Mouse (Mus musculus) MEL-GATA-1-ER (cell line): ENCODE data around the gene Tmem147.
A peak's percentile ranks its signal among the peaks of the same experiment; 100 is the strongest.
"Not testable (repeated sequence)": the region's sequence is repeated elsewhere in the genome, so short reads cannot be mapped to it uniquely, and the experiment has no call there.

ENCODE experiments used
- DNase-seq: peaks from one replicate; pipeline ENCODE4 v3.0.0-alpha.2; 2012; ENCODE audit warnings: low read depth; ENCODE audit errors: extremely low read depth

The Tmem147 gene

DNA sequence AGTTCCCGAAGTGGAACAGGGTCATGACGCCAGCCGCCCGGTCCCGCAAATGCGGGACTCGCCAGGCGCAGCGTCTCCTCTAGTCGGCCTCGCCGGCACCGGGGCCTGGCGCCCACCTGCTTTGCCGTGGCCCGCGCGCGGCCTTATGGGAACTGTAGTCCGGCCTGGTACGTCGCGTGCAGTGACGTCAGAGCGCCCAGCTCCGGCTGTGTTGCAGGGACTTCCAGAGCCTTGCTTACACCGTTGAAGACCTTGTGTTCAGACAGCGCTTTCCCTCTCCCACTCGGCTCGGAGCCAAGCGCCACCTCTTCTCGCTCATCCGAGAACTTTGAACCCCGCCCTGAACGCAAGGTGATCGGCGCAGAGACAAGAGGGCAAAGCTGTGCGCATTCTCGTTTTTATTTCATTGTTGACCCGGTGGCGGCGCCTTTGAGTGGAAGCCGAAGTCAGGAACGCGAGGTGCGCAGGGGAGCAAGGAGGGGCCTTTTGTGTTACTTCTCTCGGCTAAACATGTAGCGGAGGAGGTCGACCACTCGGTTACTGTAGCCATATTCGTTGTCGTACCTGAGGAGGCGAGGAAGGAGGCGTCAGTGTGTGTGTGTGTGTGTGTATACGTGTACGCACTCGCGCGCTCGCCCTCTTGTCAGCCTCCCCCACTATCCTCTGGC lies at the start of gene Tmem147:
TSS of gene Tmem147 (minus strand) at position 145 of the 668 bp plus-strand sequence.
- DNase-seq = peak; percentile 98

- no peak for DNase-seq
Observed at GRCm38 (mm10) chr7:30777911-30778310, 48.6 kb upstream of the Tmem147 start.

- no peak for DNase-seq
Observed at GRCm38 (mm10) chr7:30777081-30777579, 47.8 kb upstream of the Tmem147 start.

GRCm38 (mm10) chr7:30776104-30776503 lies 46.8 kb upstream of the Tmem147 start:
- DNase-seq = no peak

GRCm38 (mm10) chr7:30769236-30769635 lies 39.9 kb upstream of the Tmem147 start:
- no peak for DNase-seq

DNA sequence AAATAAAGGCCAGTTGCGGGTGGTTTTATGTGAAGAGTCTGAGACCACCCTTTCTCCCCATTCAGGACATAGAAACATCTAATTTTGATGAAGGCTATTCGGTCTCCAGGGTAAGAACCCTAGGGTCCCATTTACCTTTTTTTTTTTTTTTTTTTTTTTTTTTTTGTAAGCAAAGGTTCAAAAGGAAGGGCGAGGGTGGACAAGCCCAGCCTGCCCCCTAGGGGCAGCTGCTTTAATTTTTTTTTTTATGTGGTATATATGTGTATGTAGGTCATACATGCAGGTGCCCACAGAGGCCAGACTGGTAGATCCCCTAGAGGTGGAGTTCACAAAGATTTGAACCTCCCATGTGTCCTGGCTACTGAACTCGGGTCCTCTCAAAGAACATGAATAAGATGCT lies 37.1 kb upstream of the Tmem147 start:
- DNase-seq = no peak

- DNase-seq = no peak
Observed at GRCm38 (mm10) chr7:30765173-30765572, 35.8 kb upstream of the Tmem147 start.

DNA sequence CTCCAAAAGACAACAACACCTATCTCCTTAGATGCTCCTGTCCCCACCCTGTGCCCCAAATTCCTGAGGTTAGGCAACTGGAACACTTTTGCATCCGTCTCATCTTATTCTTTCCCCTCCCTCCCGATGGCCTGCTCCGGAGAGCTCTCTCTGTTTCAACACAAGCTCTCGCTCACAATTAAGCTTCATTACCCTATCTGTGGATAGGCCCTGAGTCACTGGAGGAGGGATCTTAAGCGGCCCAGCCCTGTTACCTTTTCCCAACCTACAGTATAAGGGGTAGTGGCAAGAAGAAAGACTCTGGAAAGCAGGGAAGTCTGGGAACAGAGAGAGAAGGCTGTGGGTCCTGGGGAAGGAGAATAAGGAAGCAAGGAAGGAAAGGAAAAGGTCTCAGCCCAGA lies 34.1 kb upstream of the Tmem147 start, which contains the start of gene Dmkn:
TSS of gene Dmkn (plus strand) at position 301 of the 400 bp plus-strand sequence.
- no peak for DNase-seq

DNA sequence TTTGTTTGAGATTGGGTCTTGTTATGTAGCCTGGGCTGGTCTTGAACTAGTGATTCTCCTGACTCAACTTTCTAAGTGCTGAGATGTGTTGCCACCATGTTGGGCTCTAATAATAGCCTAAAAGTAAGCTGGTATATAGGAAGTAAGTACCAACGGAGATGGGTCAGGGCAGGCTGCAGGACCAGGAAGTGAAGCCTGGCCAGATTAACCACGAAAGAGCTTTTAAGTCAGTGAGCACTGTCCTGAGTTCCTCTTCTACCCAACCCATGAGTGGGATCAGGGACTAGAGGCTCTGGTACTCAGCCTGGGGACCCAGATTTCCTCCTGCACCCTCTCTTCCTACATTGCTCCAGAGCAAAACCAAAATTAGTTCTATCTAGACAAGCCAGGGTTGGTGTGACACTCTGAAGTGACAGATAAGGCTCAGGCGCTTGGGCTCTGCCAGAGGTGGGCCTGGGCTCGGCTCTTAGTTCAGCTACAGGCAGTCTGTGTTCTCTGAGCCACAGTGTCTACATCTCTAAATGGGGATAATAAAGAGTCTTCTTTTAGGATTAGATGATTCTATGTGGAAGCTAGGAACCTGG lies 32.5 kb upstream of the Tmem147 start:
- peak; percentile 77 for DNase-seq

GRCm38 (mm10) chr7:30758853-30759252 lies 29.5 kb upstream of the Tmem147 start:
- no peak for DNase-seq

GRCm38 (mm10) chr7:30757001-30757400 lies 27.7 kb upstream of the Tmem147 start:
- no peak for DNase-seq

DNA sequence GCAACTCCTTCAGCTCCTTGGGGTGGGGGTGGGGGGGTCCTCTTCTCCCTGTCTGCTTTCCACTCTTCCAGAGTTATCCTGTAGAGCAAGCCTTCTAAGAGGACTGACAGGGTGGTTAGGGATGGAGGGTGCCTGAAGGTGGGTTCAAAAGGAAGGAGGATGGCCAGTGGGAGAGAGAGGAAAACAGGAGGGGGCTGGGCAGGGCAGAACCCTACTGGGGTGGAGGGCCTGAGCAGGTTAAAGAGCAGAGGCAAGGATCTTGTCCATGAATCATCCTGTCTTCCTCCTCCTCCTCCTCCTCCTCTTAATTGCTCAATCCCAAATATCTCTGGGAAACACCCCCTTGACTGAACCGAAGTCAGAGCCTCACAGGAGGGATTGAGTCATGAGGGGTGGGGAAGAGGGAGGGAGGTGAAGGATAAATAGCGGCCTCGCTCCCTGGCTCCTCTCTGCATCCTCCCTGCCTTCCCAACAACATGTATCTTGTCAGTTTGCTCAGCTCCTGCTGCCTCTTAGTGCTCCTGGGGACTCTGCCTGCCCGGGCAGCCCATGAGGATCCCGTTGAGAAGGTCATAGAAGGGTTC lies 21.8 kb upstream of the Tmem147 start, which contains the start of gene Sbsn:
TSS of gene Sbsn (plus strand) at position 386 of the 584 bp plus-strand sequence.
- no peak for DNase-seq

- DNase-seq = no peak
Observed at GRCm38 (mm10) chr7:30749824-30750606, 20.7 kb upstream of the Tmem147 start.

DNA sequence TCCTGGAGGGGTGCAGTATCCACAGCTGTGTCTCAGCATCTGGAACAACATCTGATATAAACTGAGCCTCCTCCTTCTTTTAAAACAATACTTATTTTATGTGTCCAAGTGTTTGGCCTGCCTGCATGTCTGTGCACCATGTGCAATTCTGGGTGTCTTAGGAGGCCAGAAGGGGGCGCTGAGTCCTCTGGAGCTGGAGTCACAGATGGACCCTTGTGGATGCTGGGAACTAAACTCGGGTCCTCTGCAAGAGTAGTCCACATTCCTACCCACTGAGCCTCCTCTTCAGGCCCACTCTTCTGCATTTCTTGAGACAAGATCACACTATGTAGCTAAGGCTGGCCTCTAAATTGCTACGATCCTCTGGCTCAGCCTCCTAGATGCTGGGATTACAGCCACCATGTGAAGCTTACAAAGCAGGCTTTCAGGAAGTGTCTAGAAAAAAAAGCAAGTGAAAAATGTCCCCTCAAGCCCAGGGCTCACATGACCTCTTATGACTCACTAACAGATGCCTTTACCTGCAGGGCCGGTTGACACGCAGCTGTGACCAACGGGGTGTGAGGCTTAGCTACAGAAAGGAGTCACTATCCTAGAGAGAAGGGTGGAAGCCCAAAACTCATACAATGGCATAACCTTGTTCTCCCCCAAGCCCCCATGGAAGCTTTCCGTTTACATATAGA lies 18.3 kb upstream of the Tmem147 start:
- DNase-seq = no peak

- DNase-seq = no peak
Observed at GRCm38 (mm10) chr7:30744022-30744598, 14.8 kb upstream of the Tmem147 start.

DNA sequence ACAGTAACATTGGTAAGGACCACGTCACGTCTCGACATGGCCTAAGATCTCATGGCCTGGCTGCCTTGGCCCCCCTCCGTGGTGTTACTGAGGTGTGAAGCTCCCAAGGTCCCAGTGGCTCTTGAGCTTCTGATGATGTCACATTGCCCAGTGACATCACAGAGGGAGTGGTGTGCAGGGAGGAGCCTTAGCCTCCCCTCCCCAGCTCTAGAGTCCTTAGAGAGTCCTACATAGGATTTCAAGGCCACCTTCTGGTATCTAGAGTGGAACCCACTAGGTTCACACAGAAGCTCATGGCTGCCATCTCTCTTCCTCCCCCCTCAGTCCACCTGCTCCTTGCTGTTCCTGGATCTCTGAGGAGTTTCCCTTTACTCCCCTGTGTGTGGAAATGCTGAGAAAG lies 14.3 kb upstream of the Tmem147 start, which contains the start of gene Gapdhs:
TSS of gene Gapdhs (minus strand) at position 65 of the 400 bp plus-strand sequence.
- DNase-seq = not testable (repeated sequence)

DNA sequence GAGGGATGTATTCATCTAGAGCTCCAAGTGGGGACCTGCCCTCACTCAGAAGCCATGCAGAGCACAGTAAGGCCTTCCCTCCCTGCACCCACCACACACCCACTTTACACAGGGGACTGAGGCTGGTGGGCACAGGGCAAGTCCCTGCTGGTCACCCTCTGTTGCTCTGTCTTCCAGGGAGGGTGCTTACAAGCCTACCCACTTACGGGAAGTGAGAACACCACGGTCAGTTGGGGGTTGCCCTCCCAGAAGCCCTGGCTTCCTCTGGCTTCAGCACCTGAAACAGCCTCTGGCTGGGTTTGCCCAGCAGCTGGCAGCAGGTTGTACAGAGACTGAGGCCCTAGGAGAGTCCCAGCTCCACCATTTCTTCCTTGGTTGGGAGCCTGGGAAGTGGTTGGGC lies 13.2 kb upstream of the Tmem147 start:
- DNase-seq = not testable (repeated sequence)

DNA sequence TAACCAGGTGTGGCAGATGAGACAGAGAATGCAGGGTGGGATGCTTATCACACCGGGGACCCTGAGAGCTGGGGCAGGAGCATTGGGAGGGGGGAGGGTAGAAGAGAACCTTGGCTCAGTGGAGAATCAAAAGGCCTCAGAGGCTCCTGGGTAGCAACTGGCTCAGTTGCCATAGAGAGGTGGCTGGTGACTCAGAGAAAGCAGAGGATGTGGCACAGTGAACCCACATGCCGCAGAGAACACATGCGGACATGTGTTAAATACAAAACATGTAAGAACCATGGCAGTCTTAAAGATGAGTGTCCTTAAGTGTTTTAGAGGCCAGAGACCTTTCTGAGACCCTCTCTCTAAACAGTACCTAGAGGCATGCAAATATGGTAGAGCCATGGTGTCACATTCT lies 6.9 kb upstream of the Tmem147 start:
- no peak for DNase-seq

DNA sequence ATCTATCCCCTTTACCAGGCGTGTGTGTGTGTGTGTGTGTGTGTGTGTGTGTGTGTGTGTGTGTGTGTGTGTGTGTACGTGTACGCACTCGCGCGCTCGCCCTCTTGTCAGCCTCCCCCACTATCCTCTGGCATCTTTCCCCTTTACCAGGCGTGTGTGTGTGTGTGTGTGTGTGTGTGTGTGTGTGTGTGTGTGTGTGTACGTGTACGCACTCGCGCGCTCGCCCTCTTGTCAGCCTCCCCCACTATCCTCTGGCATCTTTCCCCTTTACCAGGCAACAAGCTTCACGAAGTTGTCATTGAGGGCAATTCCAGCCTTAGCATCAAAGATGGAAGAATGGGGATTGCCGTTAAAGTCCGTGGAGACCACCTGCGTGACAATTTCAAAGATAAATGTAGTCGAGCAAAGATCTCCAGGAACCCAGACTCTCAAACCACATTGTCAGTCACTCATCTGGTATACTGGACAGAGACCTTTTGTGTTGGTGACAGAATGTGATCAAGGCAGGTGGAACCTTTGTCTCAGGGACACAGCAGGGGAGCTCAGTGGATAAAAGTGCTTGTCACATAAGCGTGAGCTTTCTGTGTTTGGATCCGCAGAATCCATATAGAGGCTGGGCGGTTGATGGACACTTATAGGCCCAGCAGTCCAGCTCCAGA lies 853 bp upstream of the Tmem147 start:
- not testable (repeated sequence) for DNase-seq
